Mouse (Mus musculus) kidney, postnatal 36 days (tissue): ENCODE results near the gene Ndufa11.
A peak's percentile ranks its signal among the peaks of the same experiment; 100 is the strongest.

Source experiments
- DNase-seq, 2 experiments: peaks; one replicate each; pipeline ENCODE4 v3.0.0; 2021 to 2022; ENCODE audit warnings: mixed read lengths in 2 of 2

Ndufa11 gene

GRCm38 (mm10) chr17:56717363-56718058 is at the start of gene Ndufa11, which contains the start of gene Vmac:
Gene Ndufa11 (plus strand): TSS chr17:56717767.
Gene Vmac (minus strand): TSS chr17:56718022.
- DNase-seq: peak; percentile 97 to 99

- peak; percentile 82 to 96 for DNase-seq
Observed at GRCm38 (mm10) chr17:56668384-56669144, 49.0 kb upstream of the Ndufa11 start.

DNA sequence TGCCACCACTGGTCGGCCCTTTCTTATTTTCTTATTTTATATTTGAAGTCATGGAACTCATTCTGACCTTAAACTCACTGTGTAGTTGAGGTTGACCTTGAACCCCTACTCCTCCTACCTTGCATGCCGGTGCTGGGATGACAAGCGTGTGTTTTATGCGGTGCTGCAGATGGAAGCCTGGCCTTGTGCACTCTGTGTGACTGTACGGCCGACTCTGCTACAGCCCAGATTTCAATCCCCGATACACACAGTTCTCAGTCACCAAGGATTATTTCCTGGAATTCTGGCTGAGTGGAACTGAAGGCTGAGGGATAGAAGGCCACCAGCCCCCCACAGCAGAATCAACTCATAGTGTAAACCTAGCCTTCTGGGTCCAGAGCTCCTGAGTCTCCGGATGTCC is 47.8 kb upstream of the Ndufa11 start:
- no peak for DNase-seq

- peak; percentile 99 for DNase-seq
Observed at GRCm38 (mm10) chr17:56672941-56673646, 44.5 kb upstream of the Ndufa11 start, which contains the start of gene Ranbp3. Gene Ranbp3 (plus strand): TSS chr17:56673294.

GRCm38 (mm10) chr17:56673647-56674416 is 43.7 kb upstream of the Ndufa11 start:
- no peak for DNase-seq

GRCm38 (mm10) chr17:56681791-56682190 is 35.8 kb upstream of the Ndufa11 start:
- DNase-seq: no peak

- peak in 1 of 2 experiments; percentile 4 for DNase-seq
Observed at GRCm38 (mm10) chr17:56682880-56683279, 34.7 kb upstream of the Ndufa11 start.

DNA sequence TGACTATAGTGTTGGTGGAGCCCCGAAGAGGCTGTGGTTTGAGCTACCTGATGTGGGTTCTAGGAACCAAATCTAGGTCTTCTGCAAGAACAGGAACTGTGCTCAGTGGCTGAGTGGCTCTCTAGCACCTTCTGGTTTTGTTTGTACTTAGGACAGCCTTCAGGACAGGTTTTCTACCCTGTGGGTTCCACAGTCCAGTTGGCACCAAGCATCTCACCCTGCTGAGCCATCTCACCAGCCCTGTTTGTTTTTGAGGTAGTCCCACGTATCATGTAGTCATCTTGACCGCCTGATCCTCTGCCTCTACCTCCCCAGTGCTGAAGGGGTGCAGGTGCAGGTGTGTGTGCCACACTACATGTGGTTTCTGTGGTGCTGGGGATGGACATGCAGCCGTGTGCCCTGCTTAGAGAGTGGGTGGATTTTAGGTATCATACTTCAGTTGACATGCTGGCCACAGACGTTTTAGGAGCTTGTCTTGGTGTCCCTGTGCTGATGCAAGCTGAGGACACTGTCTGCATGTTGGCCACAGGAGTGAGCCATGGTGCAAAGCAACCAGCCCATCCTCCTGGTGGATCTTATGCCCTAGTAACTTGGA is 33.9 kb upstream of the Ndufa11 start:
- peak; percentile 19 to 26 for DNase-seq

- DNase-seq: no peak
Observed at GRCm38 (mm10) chr17:56684649-56685048, 32.9 kb upstream of the Ndufa11 start.

DNA sequence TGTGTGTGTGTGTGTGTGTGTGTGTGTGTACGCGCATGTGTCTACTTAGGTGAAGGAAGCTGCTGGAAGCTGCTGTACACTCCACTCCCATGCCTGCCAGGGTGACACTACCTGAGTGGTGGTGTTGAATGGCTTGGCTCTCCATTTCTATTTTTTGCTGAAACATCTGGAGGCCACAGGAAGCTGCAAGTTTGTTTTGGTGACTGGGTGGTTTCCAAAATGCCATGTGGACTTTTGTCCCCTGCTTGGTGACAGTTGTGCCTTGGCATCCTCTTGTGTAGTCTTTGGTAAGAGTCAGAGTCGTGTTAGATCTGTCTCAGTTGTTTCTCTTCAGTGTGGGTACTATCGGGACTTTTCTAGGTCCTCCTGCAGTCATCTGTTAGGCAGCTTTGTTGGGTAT is 30.8 kb upstream of the Ndufa11 start:
- no peak for DNase-seq

- no peak for DNase-seq
Observed at GRCm38 (mm10) chr17:56688045-56688444, 29.5 kb upstream of the Ndufa11 start.

DNA sequence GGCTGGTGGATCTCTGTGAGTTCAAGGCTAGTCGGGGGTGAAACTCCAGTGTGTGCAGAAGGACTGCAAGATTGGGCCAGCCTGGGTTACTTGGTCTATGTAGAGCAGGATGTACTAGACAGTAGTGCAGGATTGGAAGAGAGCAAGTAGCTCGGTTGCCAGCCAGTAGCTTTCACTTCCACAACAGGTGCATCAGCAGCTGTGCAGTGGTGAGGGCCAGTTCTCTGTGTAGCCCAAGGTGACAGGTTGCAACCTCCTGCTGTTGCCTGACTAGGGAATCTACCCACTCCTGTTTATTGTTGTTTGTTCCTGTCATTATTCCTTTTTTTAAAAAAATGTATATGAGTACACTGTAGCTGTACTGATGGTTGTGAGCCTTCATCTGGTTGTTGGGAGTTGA is 28.9 kb upstream of the Ndufa11 start:
- no peak for DNase-seq

DNA sequence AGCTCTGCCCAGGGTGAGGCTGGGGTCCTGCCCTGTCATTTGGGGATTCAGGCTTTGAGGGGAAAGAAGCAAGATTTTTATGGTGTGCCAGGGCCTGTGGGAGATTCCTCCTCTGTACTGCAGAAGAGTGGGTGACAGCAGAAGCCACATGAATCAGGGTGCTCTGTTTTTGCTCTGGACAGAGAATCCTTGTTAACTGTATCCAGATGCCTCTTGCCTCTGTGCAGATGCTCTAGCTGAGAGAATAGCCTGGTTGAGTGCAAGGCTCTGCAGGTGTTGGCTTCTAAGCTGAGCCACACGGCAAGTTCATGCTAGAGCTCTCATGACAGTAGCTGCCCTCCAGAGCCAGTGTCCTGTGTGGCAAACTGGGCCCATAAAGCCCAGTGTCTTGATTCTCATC is 24.2 kb upstream of the Ndufa11 start:
- no peak for DNase-seq

DNA sequence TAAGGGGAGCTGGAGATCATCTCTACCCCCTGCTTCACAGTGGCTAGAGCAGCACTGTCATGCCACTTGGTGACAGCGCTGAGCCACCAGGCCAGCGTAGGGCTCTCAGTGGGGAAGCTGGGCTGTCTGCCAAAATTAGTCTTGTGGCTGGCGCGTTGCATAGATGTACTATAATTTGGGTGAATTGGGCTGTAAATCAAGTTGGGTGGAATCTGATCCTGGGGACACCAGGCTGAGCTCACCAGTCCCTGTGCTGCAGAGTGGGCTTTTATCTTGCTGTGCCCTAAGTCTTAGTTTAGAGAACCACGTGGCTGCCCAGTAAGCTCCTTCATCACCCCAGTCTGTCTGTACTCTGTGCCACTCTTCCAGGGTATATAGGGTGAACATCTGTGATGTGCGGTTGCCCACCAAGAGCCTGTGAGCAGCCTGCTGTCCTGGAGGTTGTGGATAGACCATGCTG is 23.7 kb upstream of the Ndufa11 start:
- peak; percentile 55 to 67 for DNase-seq

GRCm38 (mm10) chr17:56700451-56700850 is 17.1 kb upstream of the Ndufa11 start:
- DNase-seq: no peak

GRCm38 (mm10) chr17:56703038-56703437 is 14.5 kb upstream of the Ndufa11 start:
- no peak for DNase-seq

GRCm38 (mm10) chr17:56706515-56706914 is 11.1 kb upstream of the Ndufa11 start:
- no peak for DNase-seq

- no peak for DNase-seq
Observed at GRCm38 (mm10) chr17:56708692-56709091, 8.9 kb upstream of the Ndufa11 start.

- no peak for DNase-seq
Observed at GRCm38 (mm10) chr17:56709708-56710107, 7.9 kb upstream of the Ndufa11 start.

DNA sequence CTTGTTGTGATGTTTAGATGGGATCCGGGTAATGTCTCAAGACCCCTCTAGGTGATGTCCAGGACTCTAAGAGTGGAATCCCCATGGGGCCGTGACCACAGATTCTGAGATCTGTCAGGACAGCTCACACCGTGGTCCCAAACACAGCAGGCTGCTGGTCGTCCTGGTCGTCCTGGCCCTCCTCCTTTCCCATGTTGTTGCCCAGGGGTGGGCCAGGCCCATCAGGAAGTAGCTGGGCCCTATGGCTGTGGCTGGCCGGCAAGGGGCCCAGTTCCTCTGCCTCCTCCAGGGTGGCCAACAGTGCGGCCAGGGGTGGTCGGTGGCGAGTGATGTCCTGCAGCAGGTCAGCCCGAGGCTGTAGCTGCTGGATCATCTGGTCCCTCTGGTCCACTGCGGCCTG is 2.2 kb upstream of the Ndufa11 start:
- DNase-seq: no peak

- no peak for DNase-seq
Observed at GRCm38 (mm10) chr17:56715914-56716654, 1.5 kb upstream of the Ndufa11 start.
